Mouse (Mus musculus) myocyte (in vitro differentiated cells): ENCODE measurements at regions not wholly inside any gene's neighbourhood (a gene's known extent, or its start where the extent isn't known, plus 50 kb on each side); places are given as distances from the start of the nearest gene placed in this dataset.

Experiments
- CEBPB ChIP-seq: IDR thresholded peaks from 2 replicates; pipeline ENCODE4 v1.6.1; 2011; ENCODE audit warnings: mild to moderate bottlenecking, moderate library complexity; ENCODE audit not compliant: poor library complexity, insufficient read depth, severe bottlenecking
- POLR2A ChIP-seq: IDR thresholded peaks from one replicate; pipeline ENCODE4 v1.6.1; 2011; ENCODE audit warnings: low read depth, mild to moderate bottlenecking, control low read depth, moderate library complexity; ENCODE audit not compliant: insufficient read length

- TF ChIP-seq POLR2A (no peak), CEBPB (no peak)
These were observed 938.1 kb downstream of the Slc4a3 start for GRCm38 (mm10) chr1:76484193-76484592.
